Mouse (Mus musculus) hindbrain, postnatal 0 days (tissue): Measurements from ENCODE around the gene Eif4b. TPM values are rescaled to one million over a fixed set of nuclear protein-coding genes. Genes with fewer than 3 reads are reported as not detected.

Experiments used
- ATAC-seq: fragments of 200-750 bp; cut with Nextera tagmentation; 2 replicates; pipeline ENCODE4 v1.8.0; 2017; ENCODE audit warnings: mild to moderate bottlenecking, moderate TSS enrichment, moderate library complexity
- DNase-seq: peaks from one replicate; pipeline ENCODE4 v3.0.0-alpha.2; 2015; ENCODE audit warnings: low spot score
- H3K27ac ChIP-seq: fragments of 300-500 bp; sonication (generic); 2 replicates; pipeline ENCODE4 v1.5.1; 2014; ENCODE audit warnings: mild to moderate bottlenecking
- H3K27me3 ChIP-seq: fragments of 300-500 bp; sonication (generic); 2 replicates; pipeline ENCODE4 v1.6.1; 2014; ENCODE audit warnings: low read length, mixed read lengths; ENCODE audit not compliant: insufficient read depth
- H3K36me3 ChIP-seq: fragments of 300-500 bp; sonication (generic); 2 replicates; pipeline ENCODE4 v1.6.1; 2014; ENCODE audit warnings: low read length, mixed read lengths; ENCODE audit not compliant: insufficient read depth
- H3K4me1 ChIP-seq: fragments of 300-500 bp; sonication (generic); 2 replicates; pipeline ENCODE4 v1.6.1; 2014; ENCODE audit warnings: antibody characterized with exemption, low read length, mixed read lengths; ENCODE audit not compliant: insufficient read depth
- H3K4me2 ChIP-seq: fragments of 300-500 bp; sonication (generic); 2 replicates; pipeline ENCODE4 v1.6.1; 2014; ENCODE audit warnings: low read depth, mild to moderate bottlenecking, low read length, moderate library complexity, mixed read lengths
- H3K4me3 ChIP-seq: fragments of 300-500 bp; sonication (generic); 2 replicates; pipeline ENCODE4 v1.5.1; 2014; ENCODE audit warnings: low read length
- H3K9ac ChIP-seq: fragments of 300-500 bp; sonication (generic); replicated peaks from 2 replicates; pipeline ENCODE4 v1.6.1; 2014; ENCODE audit warnings: mild to moderate bottlenecking, low read length, moderate library complexity, mixed read lengths
- H3K9me3 ChIP-seq: fragments of 300-500 bp; sonication (generic); 2 replicates; pipeline ENCODE4 v1.6.1; 2016; ENCODE audit warnings: low read length, mixed read lengths
- CTCF ChIP-seq: IDR thresholded peaks from 2 replicates; pipeline ENCODE4 v1.5.1; 2016; ENCODE audit warnings: antibody characterized with exemption, control low read depth, low read depth
- WGBS: fragments of 180-500 bp; shearing (Covaris S2); extraction: QIAGEN DNeasy Blood & Tissue Kit; methylation state at CpG from one replicate; pipeline ENCODE4 v1.1.7; 2014; 5-methylcytosine and 5-hydroxymethylcytosine counted together
- polyA plus RNA-seq: library from polyadenylated mRNA; unstranded; fragments of >200 nt; fragmentation: Nextera tagmentation; extraction: Ambion mirVana; gene quantifications from 2 replicates; pipeline ENCODE4 v1.2.1, GENCODE M21; 2015
- total RNA-seq: library from RNA; depleted of rRNA; stranded (reverse); fragments of >200 nt; gene quantifications from 2 replicates; pipeline ENCODE4 v1.2.3, GENCODE M21; 2014

Gene Eif4b
- total and polyA plus RNA-seq, 2 experiments from 2014 or later, result 65.1 to 114 TPM

DNA sequence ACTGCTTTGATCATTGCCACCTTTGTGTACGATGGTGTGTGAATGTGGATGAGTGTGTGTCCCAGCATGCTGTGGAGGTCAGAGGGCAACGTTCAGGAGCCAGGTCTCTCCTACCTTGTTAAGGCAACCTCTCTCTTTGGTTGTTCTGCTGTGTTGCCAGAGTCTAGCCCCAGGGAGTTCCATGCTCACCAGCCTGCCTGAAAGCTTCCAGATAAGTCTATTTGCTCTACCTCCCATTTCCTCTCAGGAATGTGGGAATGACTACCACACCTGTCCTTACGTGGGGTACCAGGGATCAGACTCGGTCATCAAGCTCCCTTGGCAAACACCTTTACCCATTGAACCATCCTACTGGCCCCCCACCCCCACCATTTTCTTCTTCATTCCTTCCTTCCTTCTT is 33.3 kb upstream of the Eif4b start:
- H3K27ac ChIP-seq, result no peak overlapping the region

GRCm38 (mm10) chr15:102041951-102042350 is 31.6 kb upstream of the Eif4b start:
- TF ChIP-seq CTCF, result no peak
- ATAC-seq, result no peak
- H3K4me3 ChIP-seq, result no peak overlapping the region
- DNase-seq, result no peak
- H3K27me3 ChIP-seq, result no peaks in the 10 kb centered on the region
- no peaks in the 10 kb centered on the region for H3K9me3 ChIP-seq
- 82% methylated on average over 7 of the region's 7 CpGs for WGBS
- no peaks in the 10 kb centered on the region for H3K4me1 ChIP-seq
- H3K36me3 ChIP-seq, result no peaks in the 10 kb centered on the region
- H3K9ac ChIP-seq, result no peak overlapping the region
- H3K4me2 ChIP-seq, result no peak overlapping the region
- H3K27ac ChIP-seq, result no peak overlapping the region

More for the DNA sequence above, 33.3 kb upstream of the Eif4b start:
- H3K27me3 ChIP-seq, result no peaks in the 10 kb centered on the region
- ATAC-seq (no peak), DNase-seq (no peak)
- no peaks in the 10 kb centered on the region for H3K4me1 ChIP-seq
- H3K4me3 ChIP-seq, result no peak overlapping the region
- no peak overlapping the region for H3K9ac ChIP-seq
- 79% methylated on average over 4 of the region's 4 CpGs for WGBS
- H3K4me2 ChIP-seq, result no peak overlapping the region
- no peaks in the 10 kb centered on the region for H3K36me3 ChIP-seq
- H3K9me3 ChIP-seq, result no peaks in the 10 kb centered on the region
- no peak for TF ChIP-seq CTCF

GRCm38 (mm10) chr15:102044745-102045144 is 28.8 kb upstream of the Eif4b start:
- ATAC-seq, result no peak
- no peak overlapping the region for H3K4me2 ChIP-seq
- H3K36me3 ChIP-seq, result no peaks in the 10 kb centered on the region
- H3K4me1 ChIP-seq, result no peaks in the 10 kb centered on the region
- H3K4me3 ChIP-seq, result no peak overlapping the region
- no peak overlapping the region for H3K27ac ChIP-seq
- TF ChIP-seq CTCF, result no peak
- 64% methylated on average over 3 of the region's 3 CpGs for WGBS
- no peak for DNase-seq
- H3K27me3 ChIP-seq, result no peaks in the 10 kb centered on the region
- H3K9me3 ChIP-seq, result no peaks in the 10 kb centered on the region
- H3K9ac ChIP-seq, result no peak overlapping the region

DNA sequence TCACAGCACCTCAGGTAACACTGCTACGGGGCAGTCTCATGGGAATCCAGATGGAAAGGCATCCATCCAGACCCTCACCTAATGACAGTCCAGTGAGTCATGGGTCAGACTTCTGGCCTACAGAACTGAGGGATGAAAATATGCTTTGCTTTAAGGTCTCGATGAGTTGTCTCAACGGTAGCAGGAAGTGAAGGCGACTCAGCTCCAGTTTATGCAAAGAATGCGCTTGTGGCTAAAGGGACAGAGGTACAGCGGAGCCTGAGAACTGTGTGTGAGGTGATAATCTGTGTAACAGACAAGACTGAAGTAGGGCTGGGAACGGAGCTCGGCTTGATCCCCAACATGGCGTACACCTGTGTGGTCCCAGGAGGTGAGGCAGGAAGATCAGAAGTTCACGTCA is 27.9 kb upstream of the Eif4b start:
- no peak for TF ChIP-seq CTCF
- H3K4me3 ChIP-seq, result no peak overlapping the region
- H3K4me1 ChIP-seq, result no peaks in the 10 kb centered on the region

DNA sequence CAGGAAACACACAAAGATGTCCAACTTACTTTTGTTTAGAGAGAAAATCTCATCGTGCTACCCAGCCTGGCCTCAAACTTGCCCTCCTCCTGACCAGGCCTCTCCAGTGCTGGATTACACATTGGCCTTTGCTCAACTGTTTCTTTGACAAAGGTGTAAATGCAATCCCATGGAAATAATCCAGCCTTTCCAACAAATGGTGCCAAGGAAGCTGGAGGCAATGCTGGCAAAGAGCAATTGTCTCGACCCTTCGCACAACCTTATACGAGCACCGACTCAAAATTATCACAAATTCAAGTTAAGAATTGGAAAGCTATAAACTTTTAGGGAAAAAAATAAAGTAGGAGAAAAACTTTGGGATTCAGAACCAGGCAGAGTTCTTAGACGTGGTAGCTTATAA is 25.6 kb upstream of the Eif4b start:
- no peak overlapping the region for H3K4me2 ChIP-seq
- H3K9ac ChIP-seq, result no peak overlapping the region
- H3K36me3 ChIP-seq, result no peaks in the 10 kb centered on the region
- H3K4me3 ChIP-seq, result no peak overlapping the region
- TF ChIP-seq CTCF, result no peak
- no peaks in the 10 kb centered on the region for H3K9me3 ChIP-seq
- 86% methylated on average over 6 of the region's 6 CpGs for WGBS
- H3K4me1 ChIP-seq, result no peaks in the 10 kb centered on the region
- ATAC-seq (no peak), DNase-seq (no peak)
- no peak overlapping the region for H3K27ac ChIP-seq
- H3K27me3 ChIP-seq, result no peaks in the 10 kb centered on the region

More for the DNA sequence above, 27.9 kb upstream of the Eif4b start:
- no peak for DNase-seq
- ATAC-seq, result no peak
- H3K9ac ChIP-seq, result no peak overlapping the region
- no peaks in the 10 kb centered on the region for H3K9me3 ChIP-seq
- no peaks in the 10 kb centered on the region for H3K27me3 ChIP-seq
- H3K36me3 ChIP-seq, result no peaks in the 10 kb centered on the region
- H3K4me2 ChIP-seq, result no peak overlapping the region
- 91% methylated on average over 10 of the region's 10 CpGs for WGBS
- no peak overlapping the region for H3K27ac ChIP-seq

- Histone ChIP-seq H3K4me1 (no peaks in the 10 kb centered on the region), H3K9ac (no peak overlapping the region), H3K27me3 (no peaks in the 10 kb centered on the region), H3K4me3 (no peak overlapping the region), H3K27ac (no peak overlapping the region), H3K36me3 (no peaks in the 10 kb centered on the region), H3K9me3 (no peaks in the 10 kb centered on the region), H3K4me2 (no peak overlapping the region)
- ATAC-seq (no peak), DNase-seq (no peak)
- no peak for TF ChIP-seq CTCF
Measured at GRCm38 (mm10) chr15:102049871-102050270, 23.7 kb upstream of the Eif4b start.

GRCm38 (mm10) chr15:102051920-102052683 is 21.5 kb upstream of the Eif4b start:
- Histone ChIP-seq H3K4me1 (no peaks in the 10 kb centered on the region), H3K4me3 (peak overlapping the region; percentile 42), H3K27ac (peak overlapping the region; percentile 49; the same call in 1 of the 2 replicates), H3K4me2 (peak overlapping the region; percentile 57), H3K27me3 (no peaks in the 10 kb centered on the region), H3K36me3 (no peaks in the 10 kb centered on the region), H3K9me3 (no peaks in the 10 kb centered on the region), H3K9ac (peak overlapping the region; percentile 31)
- ATAC-seq, result peak; percentile 89
- peak; percentile 51 for TF ChIP-seq CTCF
- WGBS, result 1% methylated on average over 28 of the region's 33 CpGs
- peak; percentile 82 for DNase-seq
